Mouse (Mus musculus) bone marrow macrophage, adult 2 months (primary cell): ENCODE measurements around the gene Siglecf.

Experiments used
- CTCF ChIP-seq: IDR thresholded peaks from 2 replicates; pipeline ENCODE4 v1.5.1; 2012; ENCODE audit warnings: low read depth, mild to moderate bottlenecking, low read length, moderate library complexity
- POLR2A ChIP-seq: IDR thresholded peaks from 2 replicates; pipeline ENCODE4 v1.6.1; 2012; ENCODE audit warnings: mild to moderate bottlenecking, low read depth, low read length, borderline replicate concordance

GRCm38 (mm10) chr7:43311632-43312031 is 39.5 kb upstream of the Siglecf start:
- TF ChIP-seq CTCF (no peak), POLR2A (no peak)
